Mouse (Mus musculus) gastrocnemius, postnatal 14 days (tissue): ENCODE measurements around the gene D5Ertd579e. TPM values are rescaled to one million over a fixed set of nuclear protein-coding genes. Genes with fewer than 3 reads are reported as not detected.

ENCODE experiments used
- DNase-seq: peaks from one replicate; pipeline ENCODE4 v3.0.0; 2021; ENCODE audit warnings: mixed read lengths
- intact Hi-C: fragments of 180-260 bp; cut with DNase I; formaldehyde crosslinking; loops from one replicate; pipeline ENCODE4 v1.15.1; 2025; ENCODE audit warnings: low total_unique reads
- total RNA-seq, 2 experiments: library from RNA; stranded (reverse); gene quantifications; 2 replicates each; pipeline ENCODE4 v1.2.3; 2021

D5Ertd579e gene
- total RNA-seq, 2 experiments from 2014 or later, result 52.2 to 54.5 TPM

GRCm38 (mm10) chr5:36723356-36723755 is 27.5 kb upstream of the D5Ertd579e start:
- DNase-seq, result no peak
- intact Hi-C loops, result no loop called here

GRCm38 (mm10) chr5:36722415-36722856 is 26.6 kb upstream of the D5Ertd579e start:
- intact Hi-C loops, result no loop called here
- DNase-seq, result peak; percentile 53

GRCm38 (mm10) chr5:36720710-36721375 is 25.0 kb upstream of the D5Ertd579e start:
- no peak for DNase-seq

GRCm38 (mm10) chr5:36720219-36720618 is 24.4 kb upstream of the D5Ertd579e start:
- no peak for DNase-seq
- intact Hi-C loops, result no loop called here

More at GRCm38 (mm10) chr5:36720710-36721375, 25.0 kb upstream of the D5Ertd579e start:
- intact Hi-C loops, result no loop called here

GRCm38 (mm10) chr5:36719601-36720000 is 23.8 kb upstream of the D5Ertd579e start:
- DNase-seq, result no peak
- intact Hi-C loops, result no loop called here

GRCm38 (mm10) chr5:36719135-36719534 is 23.3 kb upstream of the D5Ertd579e start:
- intact Hi-C loops, result no loop called here
- DNase-seq, result no peak

GRCm38 (mm10) chr5:36717889-36718288 is 22.1 kb upstream of the D5Ertd579e start:
- intact Hi-C loops, result no loop called here
- DNase-seq, result no peak

GRCm38 (mm10) chr5:36716816-36717215 is 21.0 kb upstream of the D5Ertd579e start:
- intact Hi-C loops, result no loop called here
- no peak for DNase-seq

- intact Hi-C loops, result no loop called here
- DNase-seq, result no peak
Measured at GRCm38 (mm10) chr5:36714832-36715231, 19.0 kb upstream of the D5Ertd579e start.

- no peak for DNase-seq
- intact Hi-C loops, result no loop called here
Measured at GRCm38 (mm10) chr5:36713693-36714092, 17.9 kb upstream of the D5Ertd579e start.

- DNase-seq, result peak; percentile 92
- intact Hi-C loops, result no loop called here
Measured at GRCm38 (mm10) chr5:36712553-36713534, 17.0 kb upstream of the D5Ertd579e start.

GRCm38 (mm10) chr5:36711863-36712262 is 16.0 kb upstream of the D5Ertd579e start:
- DNase-seq, result no peak
- intact Hi-C loops, result no loop called here

- no peak for DNase-seq
- intact Hi-C loops, result no loop called here
Measured at GRCm38 (mm10) chr5:36705792-36706191, 10.0 kb upstream of the D5Ertd579e start.

- intact Hi-C loops, result no loop called here
- no peak for DNase-seq
Measured at GRCm38 (mm10) chr5:36705390-36705789, 9.6 kb upstream of the D5Ertd579e start.

- no peak for DNase-seq
- intact Hi-C loops, result no loop called here
Measured at GRCm38 (mm10) chr5:36704684-36705083, 8.9 kb upstream of the D5Ertd579e start.

GRCm38 (mm10) chr5:36700939-36701620 is 5.3 kb upstream of the D5Ertd579e start:
- DNase-seq, result no peak

GRCm38 (mm10) chr5:36698689-36699088 is 2.9 kb upstream of the D5Ertd579e start:
- intact Hi-C loops, result no loop called here
- DNase-seq, result no peak

More at GRCm38 (mm10) chr5:36700939-36701620, 5.3 kb upstream of the D5Ertd579e start:
- intact Hi-C loops, result no loop called here

GRCm38 (mm10) chr5:36698067-36698670 is 2.3 kb upstream of the D5Ertd579e start:
- intact Hi-C loops, result no loop called here
- no peak for DNase-seq

- no peak for DNase-seq
- intact Hi-C loops, result no loop called here
Measured at GRCm38 (mm10) chr5:36696504-36697300, 878 bp upstream of the D5Ertd579e start.
